In genomic region chr11:51856616-51857080, GRCm38 (mm10) we compare ENCODE assay signal across 8 mouse cellular contexts. TPM values are rescaled to one million over a fixed set of nuclear protein-coding genes. Genes with fewer than 3 reads are reported as not detected.
DNase-seq lines count a peak whose midpoint lies in the region; ATAC-seq and TF ChIP-seq lines count a peak whose summit lies in the region.

No protein-coding gene starts in this region.

- no peaks in the 10 kb centered on the region for H3K9me3 ChIP-seq in hindbrain, embryonic 14.5 days (ENCODE audit: control insufficient read depth, low read length)
- H3K9me3 ChIP-seq in lung, embryonic 16.5 days (ENCODE audit: control insufficient read depth, low read length), result no peaks in the 10 kb centered on the region

- H3K9ac ChIP-seq in hindbrain, embryonic 14.5 days, result peak overlapping the region; percentile 52
- peak overlapping the region; percentile 91 for H3K9ac ChIP-seq in lung, embryonic 16.5 days (ENCODE audit: low read length)

- no peak for ATAC-seq in hindbrain, embryonic 14.5 days (ENCODE audit: low FRiP score)
- no peak for ATAC-seq in lung, embryonic 16.5 days (ENCODE audit: low read depth)

- H3K4me3 ChIP-seq in bone marrow, adult 2 months (replicated peaks; ENCODE audit: control insufficient read depth, low read depth, low read length), result peak overlapping the region; percentile 96
- H3K4me3 ChIP-seq in hindbrain, embryonic 14.5 days (replicated peaks; ENCODE audit: low read length), result peak overlapping the region; percentile 71
- H3K4me3 ChIP-seq in lung, embryonic 16.5 days (ENCODE audit: low read length), result peak overlapping the region; percentile 72
- H3K4me3 ChIP-seq in olfactory bulb, adult 2 months (ENCODE audit: insufficient read depth, low read depth, low read length), result peak overlapping the region; percentile 90
- H3K4me3 ChIP-seq in thymus, adult 2 months (ENCODE audit: control insufficient read depth, insufficient read depth, low read length), result peak overlapping the region; percentile 77

- no peaks in the 10 kb centered on the region for H3K4me1 ChIP-seq in bone marrow, adult 2 months (ENCODE audit: control insufficient read depth, insufficient read depth, low read length)
- H3K4me1 ChIP-seq in hindbrain, embryonic 14.5 days (replicated peaks; ENCODE audit: control insufficient read depth, insufficient read depth, low read length), result peaks cover 3% of the 10 kb centered on the region; the same call in 1 of the 2 replicates
- peaks cover 21% of the 10 kb centered on the region for H3K4me1 ChIP-seq in lung, embryonic 16.5 days (replicated peaks; ENCODE audit: control insufficient read depth, insufficient read depth, low read length)
- peaks cover 23% of the 10 kb centered on the region for H3K4me1 ChIP-seq in olfactory bulb, adult 2 months (ENCODE audit: control insufficient read depth, insufficient read depth, low read length)
- peaks cover 12% of the 10 kb centered on the region for H3K4me1 ChIP-seq in thymus, adult 2 months (replicated peaks; ENCODE audit: control insufficient read depth, insufficient read depth, low read length)

- TF ChIP-seq CTCF in bone marrow, adult 2 months (IDR thresholded peaks at IDR 0.05; ENCODE audit: control insufficient read depth, insufficient read depth, low read length), result no peak
- no peak for TF ChIP-seq CTCF in olfactory bulb, adult 2 months (IDR thresholded peaks at IDR 0.05; ENCODE audit: insufficient read depth, low read depth, low read length)
- TF ChIP-seq CTCF in thymus, adult 2 months (IDR thresholded peaks at IDR 0.05; ENCODE audit: borderline replicate concordance, control insufficient read depth, extremely low read depth, insufficient read depth, low read length, poor library complexity), result no peak

- TF ChIP-seq POLR2A in bone marrow, adult 2 months (IDR thresholded peaks at IDR 0.05; ENCODE audit: borderline replicate concordance, control insufficient read depth, low read depth, low read length), result no peak
- TF ChIP-seq POLR2A in olfactory bulb, adult 2 months (IDR thresholded peaks at IDR 0.05; ENCODE audit: insufficient read depth, low read depth, low read length), result no peak
- TF ChIP-seq POLR2A in thymus, adult 2 months (IDR thresholded peaks at IDR 0.05; ENCODE audit: control insufficient read depth, extremely low read depth, insufficient read depth, low read length, poor library complexity), result 0 out of 2 replicates have a peak, but pooled peaks have one; percentile 7

- H3K4me2 ChIP-seq in hindbrain, embryonic 14.5 days (replicated peaks), result peak overlapping the region; percentile 100
- peak overlapping the region; percentile 98 for H3K4me2 ChIP-seq in lung, embryonic 16.5 days (ENCODE audit: low read depth, low read length)

- DNase-seq in B cell, adult 2 months, result peak; percentile 76 to 79
- peak; percentile 19 to 51 for DNase-seq in frontal cortex, postnatal 10 days (ENCODE audit: low spot score in 2 of 2)
- peak; percentile 24 for DNase-seq in hindbrain, embryonic 14.5 days (ENCODE audit: low spot score)
- peak; percentile 41 for DNase-seq in layer of hippocampus, postnatal 25 days (ENCODE audit: extremely low spot score in 1 of 2, low spot score in 1 of 2)
- peak; percentile 69 for DNase-seq in thymus, adult 2 months

- WGBS in bone marrow, adult 2 months, result under 1% methylated on average over 41 of the region's 41 CpGs
- WGBS in hindbrain, embryonic 14.5 days, result under 1% methylated on average over 39 of the region's 41 CpGs
- WGBS in lung, embryonic 16.5 days, result 0% methylated on average over 38 of the region's 41 CpGs
- under 1% methylated on average over 41 of the region's 41 CpGs for WGBS in olfactory bulb, adult 2 months
- under 1% methylated on average over 41 of the region's 41 CpGs for WGBS in thymus, adult 2 months

- H3K27me3 ChIP-seq in hindbrain, embryonic 14.5 days (ENCODE audit: control insufficient read depth, insufficient read depth, low read length), result peaks cover 28% of the 10 kb centered on the region
- no peaks in the 10 kb centered on the region for H3K27me3 ChIP-seq in lung, embryonic 16.5 days (ENCODE audit: control insufficient read depth, insufficient read depth, low read depth, low read length)
- H3K27me3 ChIP-seq in thymus, adult 2 months (ENCODE audit: control insufficient read depth, insufficient read depth, low read length), result no peaks in the 10 kb centered on the region

- H3K27ac ChIP-seq in bone marrow, adult 2 months (ENCODE audit: control insufficient read depth, insufficient read depth, low read depth, low read length, poor library complexity), result peak overlapping the region; percentile 97
- no peak overlapping the region for H3K27ac ChIP-seq in hindbrain, embryonic 14.5 days
- peak overlapping the region; percentile 95 for H3K27ac ChIP-seq in lung, embryonic 16.5 days (ENCODE audit: low read length)
- peak overlapping the region; percentile 41; the same call in 1 of the 2 replicates for H3K27ac ChIP-seq in olfactory bulb, adult 2 months (ENCODE audit: insufficient read depth, low read depth, low read length)
- H3K27ac ChIP-seq in thymus, adult 2 months (ENCODE audit: control insufficient read depth, insufficient read depth, low read length), result peak overlapping the region; percentile 89

- no peaks in the 10 kb centered on the region for H3K36me3 ChIP-seq in hindbrain, embryonic 14.5 days (replicated peaks; ENCODE audit: control insufficient read depth, insufficient read depth)
- no peaks in the 10 kb centered on the region for H3K36me3 ChIP-seq in lung, embryonic 16.5 days (ENCODE audit: control insufficient read depth, insufficient read depth, low read length)
- no peaks in the 10 kb centered on the region for H3K36me3 ChIP-seq in thymus, adult 2 months (ENCODE audit: control insufficient read depth, insufficient read depth, low read length)

RNA-seq across cellular contexts. Expression of gene Jade2, which starts 0.8 kb away (rescaled TPM):
- polyA plus RNA-seq in bone marrow, adult 2 months (2011; ENCODE audit: insufficient read depth, insufficient read length, low replicate concordance, missing spikeins), result 5.5 and 5.9 TPM in 2 replicates
- polyA plus RNA-seq in hindbrain, embryonic 14.5 days (2014; fragmentation: Nextera tagmentation; extraction: Ambion mirVana), result 0.39 and 0.56 TPM in 2 replicates
- 10 to 100 TPM; 28.4 to 29.7 TPM for total RNA-seq in layer of hippocampus, postnatal 25 days (2021)
- polyA plus RNA-seq in lung, embryonic 16.5 days (2015; fragmentation: Nextera tagmentation; extraction: Ambion mirVana), result 2.8 and 2.9 TPM in 2 replicates
- not detected in 2 replicates for polyA plus RNA-seq in olfactory bulb, adult 2 months (2012; ENCODE audit: insufficient read depth, insufficient read length, low replicate concordance, missing spikeins)
- 45.1 and 56.5 TPM in 2 replicates for polyA plus RNA-seq in thymus, adult 2 months (2012; rRNA removed)

Comparison
In these comparisons a context has a peak if more than half of its experiments do, and no peak if none do; other contexts are left out.
1. DNase-seq: peak in every context shown above with its lines; median percentile 78 in B cell, adult 2 months; 69 in thymus, adult 2 months; 41 in layer of hippocampus, postnatal 25 days; 35 in frontal cortex, postnatal 10 days; 24 in hindbrain, embryonic 14.5 days.